Mouse (Mus musculus) neural tube, embryonic 15.5 days (tissue): ENCODE results near the gene Mypop. TPM values are rescaled to one million over a fixed set of nuclear protein-coding genes. Genes with fewer than 3 reads are reported as not detected.

Experiments
- ATAC-seq: fragments of 200-750 bp; cut with Nextera tagmentation; 2 replicates; pipeline ENCODE4 v1.8.0; 2017; ENCODE audit warnings: mild to moderate bottlenecking, moderate TSS enrichment, moderate library complexity; ENCODE audit not compliant: low FRiP score
- H3K27ac ChIP-seq: fragments of 300-500 bp; sonication (generic); replicated peaks from 2 replicates; pipeline ENCODE4 v1.5.1; 2015; ENCODE audit warnings: mild to moderate bottlenecking, inconsistent platforms
- H3K27me3 ChIP-seq: fragments of 300-500 bp; sonication (generic); replicated peaks from 2 replicates; pipeline ENCODE4 v1.6.1; 2015; ENCODE audit warnings: inconsistent platforms
- H3K36me3 ChIP-seq: fragments of 300-500 bp; sonication (generic); 2 replicates; pipeline ENCODE4 v1.6.1; 2015; ENCODE audit warnings: inconsistent platforms
- H3K4me1 ChIP-seq: fragments of 300-500 bp; sonication (generic); 2 replicates; pipeline ENCODE4 v1.6.1; 2015; ENCODE audit warnings: inconsistent platforms
- H3K4me2 ChIP-seq: fragments of 300-500 bp; sonication (generic); 2 replicates; pipeline ENCODE4 v1.6.1; 2015; ENCODE audit warnings: inconsistent platforms, mild to moderate bottlenecking, moderate library complexity
- H3K4me3 ChIP-seq: fragments of 300-500 bp; sonication (generic); replicated peaks from 2 replicates; pipeline ENCODE4 v1.5.1; 2015; ENCODE audit warnings: mild to moderate bottlenecking, inconsistent platforms
- H3K9ac ChIP-seq: fragments of 300-500 bp; sonication (generic); replicated peaks from 2 replicates; pipeline ENCODE4 v1.6.1; 2015; ENCODE audit warnings: mild to moderate bottlenecking, inconsistent platforms
- H3K9me3 ChIP-seq: fragments of 300-500 bp; sonication (generic); replicated peaks from 2 replicates; pipeline ENCODE4 v1.6.1; 2016; ENCODE audit warnings: inconsistent platforms
- WGBS: fragments of 180-500 bp; shearing (Covaris S2); methylation state at CpG from one replicate; pipeline ENCODE4 v1.1.7; 2015; ENCODE audit warnings: mixed read lengths; 5-methylcytosine and 5-hydroxymethylcytosine counted together
- polyA plus RNA-seq: library from polyadenylated mRNA; unstranded; fragments of >200 nt; fragmentation: Nextera tagmentation; extraction: Ambion mirVana; gene quantifications from 2 replicates; pipeline ENCODE4 v1.2.1, GENCODE M21; 2015

Mypop gene
- polyA plus RNA-seq, 1 experiment from 2014 or later: 8.0 TPM

DNA sequence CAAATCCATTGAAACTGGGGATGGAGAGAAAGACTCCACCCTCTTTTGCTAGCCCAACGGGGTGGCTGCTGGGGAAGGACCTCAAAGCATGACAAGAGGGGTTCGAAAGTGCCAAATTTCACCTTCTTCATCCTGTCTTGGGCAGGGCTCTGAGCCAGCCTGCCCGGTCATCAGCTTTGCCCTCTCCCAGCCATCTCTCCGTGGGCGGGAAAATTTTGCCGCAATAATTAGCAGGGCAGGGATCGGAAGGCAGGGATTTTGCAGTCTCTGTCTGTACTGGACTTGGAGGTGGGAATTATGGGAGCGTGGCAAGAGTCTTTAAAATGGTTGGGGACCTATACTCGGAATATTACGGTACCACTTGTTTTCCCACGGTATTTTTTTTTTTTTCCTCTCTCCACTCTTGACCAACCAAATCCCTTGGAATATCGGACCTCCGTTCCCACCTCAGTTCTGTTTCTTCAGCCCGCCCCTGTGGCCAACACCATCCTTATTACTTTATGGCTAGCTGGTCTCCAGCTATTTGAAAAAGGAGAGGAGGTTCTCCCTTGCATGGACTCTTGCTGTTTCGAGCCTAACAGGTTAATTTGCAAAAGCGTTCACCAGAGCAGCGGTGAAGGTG lies 28.8 kb upstream of the Mypop start:
- no peak overlapping the region for H3K27ac ChIP-seq
- no peaks in the 10 kb centered on the region for H3K27me3 ChIP-seq
- ATAC-seq: no peak
- no peak overlapping the region for H3K9ac ChIP-seq
- peak overlapping the region; percentile 4; the same call in 1 of the 2 replicates for H3K4me3 ChIP-seq
- H3K4me1 ChIP-seq: peaks cover 51% of the 10 kb centered on the region
- H3K36me3 ChIP-seq: 0 out of 2 replicates have a peak, but pooled peaks cover 3% of the 10 kb centered on the region
- no peaks in the 10 kb centered on the region for H3K9me3 ChIP-seq
- H3K4me2 ChIP-seq: peak overlapping the region; percentile 39
- 5% methylated on average over 17 of the region's 17 CpGs for WGBS

DNA sequence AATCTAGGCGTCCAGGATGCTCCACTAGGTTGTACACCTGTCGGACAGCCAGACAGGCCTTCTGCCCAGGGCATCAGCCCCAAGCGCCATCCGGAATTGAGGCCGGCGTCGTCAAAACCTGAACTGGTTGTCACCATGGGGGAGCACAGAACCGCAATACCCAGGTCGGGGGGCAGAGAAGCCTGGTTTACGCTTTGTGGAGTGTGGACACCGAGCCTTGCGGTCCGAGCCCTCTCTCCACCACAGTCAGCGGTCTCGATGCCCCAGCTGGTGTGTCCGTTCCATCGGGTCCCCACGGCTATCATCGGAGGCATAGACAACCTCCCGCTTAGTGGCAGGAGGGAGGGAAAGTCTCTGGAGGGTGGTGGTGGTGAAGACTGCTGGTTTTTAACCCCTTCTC lies 28.2 kb upstream of the Mypop start:
- peak overlapping the region; percentile 39 for H3K4me2 ChIP-seq
- peak overlapping the region; percentile 4; the same call in 1 of the 2 replicates for H3K4me3 ChIP-seq
- 0 out of 2 replicates have a peak, but pooled peaks cover 3% of the 10 kb centered on the region for H3K36me3 ChIP-seq
- 6% methylated on average over 20 of the region's 20 CpGs for WGBS
- H3K9me3 ChIP-seq: no peaks in the 10 kb centered on the region
- peaks cover 46% of the 10 kb centered on the region for H3K4me1 ChIP-seq
- no peak for ATAC-seq
- no peaks in the 10 kb centered on the region for H3K27me3 ChIP-seq
- H3K9ac ChIP-seq: no peak overlapping the region
- no peak overlapping the region for H3K27ac ChIP-seq

DNA sequence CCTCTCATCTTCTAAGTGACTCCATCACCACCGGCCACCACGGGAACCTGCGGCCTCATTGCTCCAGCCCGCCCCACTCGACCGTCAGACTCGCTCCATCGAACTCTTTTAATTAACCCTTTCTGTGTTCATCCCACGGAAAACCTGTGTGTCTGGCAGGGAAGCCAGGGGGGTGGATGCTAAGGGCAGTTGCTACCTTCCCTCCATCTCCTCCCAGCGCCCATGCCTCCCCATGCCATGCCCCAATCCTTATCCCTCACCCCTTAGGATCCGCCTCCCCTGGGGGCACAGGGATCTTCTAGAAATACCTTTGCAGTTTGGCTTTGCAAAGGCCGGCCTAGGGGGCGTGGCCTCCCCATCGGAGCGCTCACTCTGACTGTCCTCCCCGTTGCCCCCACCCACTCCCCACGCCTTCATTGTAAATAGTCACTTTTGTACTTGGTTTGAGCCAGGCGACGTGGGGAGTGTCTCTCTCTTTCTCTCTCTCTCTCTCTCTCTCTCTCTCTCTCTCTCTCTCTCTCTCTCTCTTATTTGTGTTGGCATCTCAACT lies 27.7 kb upstream of the Mypop start:
- no peak for ATAC-seq
- peaks cover 40% of the 10 kb centered on the region for H3K4me1 ChIP-seq

DNA sequence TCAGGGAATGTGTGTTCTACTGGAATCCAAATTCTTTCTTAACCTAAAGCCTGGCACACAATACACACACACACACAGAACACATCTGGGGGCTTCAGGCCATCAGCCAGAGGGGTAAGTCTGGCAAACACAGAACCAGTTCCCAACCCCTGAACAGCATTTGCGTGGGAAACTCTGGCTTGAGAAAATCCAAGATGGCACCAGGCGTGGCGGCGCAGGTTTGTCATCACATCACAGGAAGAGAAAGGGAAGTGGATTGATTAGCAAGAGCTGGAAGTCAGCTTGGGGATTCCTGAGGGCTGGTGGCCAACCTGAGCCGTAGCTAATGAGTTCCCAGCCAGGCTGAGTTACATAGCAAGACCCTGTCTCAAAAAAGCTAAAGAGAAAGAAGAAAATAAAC lies 25.7 kb upstream of the Mypop start:
- Histone ChIP-seq H3K9me3 (no peaks in the 10 kb centered on the region), H3K4me3 (no peak overlapping the region), H3K36me3 (no peaks in the 10 kb centered on the region), H3K27me3 (no peaks in the 10 kb centered on the region), H3K9ac (no peak overlapping the region), H3K4me1 (peaks cover 31% of the 10 kb centered on the region), H3K4me2 (no peak overlapping the region), H3K27ac (no peak overlapping the region)
- ATAC-seq: no peak
- WGBS: 79% methylated on average over 5 of the region's 5 CpGs

More for the DNA sequence above, 27.7 kb upstream of the Mypop start:
- H3K27me3 ChIP-seq: no peaks in the 10 kb centered on the region
- H3K9ac ChIP-seq: no peak overlapping the region
- H3K27ac ChIP-seq: no peak overlapping the region
- WGBS: 10% methylated on average over 17 of the region's 19 CpGs
- no peaks in the 10 kb centered on the region for H3K9me3 ChIP-seq
- H3K4me3 ChIP-seq: no peak overlapping the region
- H3K36me3 ChIP-seq: 0 out of 2 replicates have a peak, but pooled peaks cover 2% of the 10 kb centered on the region
- H3K4me2 ChIP-seq: peak overlapping the region; percentile 39; the same call in 1 of the 2 replicates

DNA sequence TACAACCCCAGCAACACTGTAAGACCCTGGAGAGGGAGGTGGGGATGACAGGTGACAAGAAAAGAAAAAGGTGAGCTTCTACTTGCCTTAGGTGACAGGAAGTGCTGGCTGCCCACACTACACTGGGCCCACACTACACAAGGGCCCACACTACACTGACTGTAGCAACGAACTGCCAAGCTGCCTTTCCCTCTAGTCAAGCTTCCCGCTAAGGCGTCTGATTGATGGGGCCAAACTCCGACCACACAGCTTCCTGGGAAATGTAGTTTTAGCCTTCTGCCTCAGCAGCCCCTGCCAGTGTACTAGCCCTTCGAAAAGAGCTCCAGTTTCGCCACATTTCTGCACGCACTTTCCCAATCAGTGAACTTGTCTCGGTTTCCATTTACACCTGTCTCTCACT lies 23.4 kb upstream of the Mypop start:
- H3K9ac ChIP-seq: no peak overlapping the region
- H3K27ac ChIP-seq: no peak overlapping the region
- no peaks in the 10 kb centered on the region for H3K27me3 ChIP-seq
- ATAC-seq: 0 out of 2 replicates have a peak, but pooled peaks have one; percentile 37
- no peaks in the 10 kb centered on the region for H3K36me3 ChIP-seq
- peaks cover 14% of the 10 kb centered on the region for H3K4me1 ChIP-seq
- no peak overlapping the region for H3K4me2 ChIP-seq
- 14% methylated on average over 8 of the region's 8 CpGs for WGBS
- H3K9me3 ChIP-seq: no peaks in the 10 kb centered on the region
- H3K4me3 ChIP-seq: no peak overlapping the region

DNA sequence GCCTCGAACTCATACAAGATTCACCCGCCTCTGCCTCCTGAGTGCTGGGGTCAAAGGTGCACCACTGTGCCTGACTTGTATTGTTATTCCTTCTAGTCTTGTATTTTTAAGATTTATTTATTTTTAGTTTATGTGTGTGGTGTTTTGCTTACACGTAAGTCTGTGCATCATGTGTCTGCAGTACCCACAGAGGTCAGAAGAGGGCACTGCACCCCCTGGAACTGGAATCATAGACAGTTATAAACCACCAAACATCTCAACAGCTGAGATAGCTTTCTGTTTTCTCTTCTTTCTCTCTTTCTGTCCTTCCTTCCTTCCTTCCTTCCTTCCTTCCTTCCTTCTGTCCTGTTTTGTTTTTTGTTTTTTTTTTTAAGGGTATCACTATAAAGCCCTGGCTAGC lies 20.1 kb upstream of the Mypop start:
- 87% methylated on average over 3 of the region's 3 CpGs for WGBS

DNA sequence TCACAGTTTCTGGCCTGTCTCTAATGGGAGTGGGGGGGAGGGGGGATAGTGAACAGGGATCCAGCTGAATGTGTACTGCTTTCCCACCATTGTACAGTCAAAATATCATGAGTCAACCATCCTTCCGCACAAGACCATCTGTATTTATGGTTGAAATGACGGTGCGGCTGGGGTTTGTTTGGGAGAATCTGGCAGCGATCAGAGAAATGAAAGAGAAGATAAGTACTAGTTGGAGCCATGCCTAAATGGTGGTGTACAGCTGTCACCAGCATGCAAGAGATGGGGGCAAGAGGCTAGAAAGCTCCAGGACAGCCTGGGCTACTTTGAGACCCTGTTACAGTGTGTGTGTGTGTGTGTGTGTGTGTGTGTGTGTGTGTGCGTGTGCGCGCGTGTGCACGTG lies 12.7 kb upstream of the Mypop start:
- 93% methylated on average over 9 of the region's 9 CpGs for WGBS
- H3K27ac ChIP-seq: no peak overlapping the region
- H3K27me3 ChIP-seq: no peaks in the 10 kb centered on the region
- H3K4me2 ChIP-seq: no peak overlapping the region
- no peaks in the 10 kb centered on the region for H3K9me3 ChIP-seq
- no peaks in the 10 kb centered on the region for H3K4me1 ChIP-seq
- no peaks in the 10 kb centered on the region for H3K36me3 ChIP-seq
- no peak overlapping the region for H3K4me3 ChIP-seq
- H3K9ac ChIP-seq: no peak overlapping the region
- no peak for ATAC-seq

More for the DNA sequence above, 20.1 kb upstream of the Mypop start:
- no peak overlapping the region for H3K4me3 ChIP-seq
- ATAC-seq: no peak
- H3K9me3 ChIP-seq: no peaks in the 10 kb centered on the region
- no peaks in the 10 kb centered on the region for H3K27me3 ChIP-seq
- no peaks in the 10 kb centered on the region for H3K36me3 ChIP-seq
- H3K27ac ChIP-seq: no peak overlapping the region
- H3K4me1 ChIP-seq: no peaks in the 10 kb centered on the region
- no peak overlapping the region for H3K4me2 ChIP-seq
- no peak overlapping the region for H3K9ac ChIP-seq

DNA sequence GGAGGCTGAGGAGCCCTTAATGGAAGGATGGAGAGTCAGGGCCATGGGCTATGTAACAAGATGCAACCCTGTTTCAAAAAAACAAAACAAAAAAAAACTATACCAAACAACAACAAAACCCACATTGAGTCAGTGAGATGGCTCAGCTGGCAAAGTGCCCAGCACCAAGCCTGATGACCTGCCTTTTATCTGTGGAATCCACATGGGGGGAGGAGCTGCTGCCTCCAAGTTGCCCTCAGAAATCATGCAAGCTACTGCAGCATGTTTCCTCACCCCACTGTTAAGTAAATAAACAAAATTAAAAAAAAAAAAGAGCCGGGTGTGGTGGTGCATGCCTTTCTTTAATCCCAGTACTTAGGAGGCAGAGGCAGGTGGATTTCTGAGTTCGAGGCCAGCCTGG lies 4.5 kb upstream of the Mypop start:
- H3K4me2 ChIP-seq: no peak overlapping the region
- no peaks in the 10 kb centered on the region for H3K27me3 ChIP-seq
- no peaks in the 10 kb centered on the region for H3K9me3 ChIP-seq
- H3K9ac ChIP-seq: no peak overlapping the region
- ATAC-seq: no peak
- 84% methylated on average over 2 of the region's 2 CpGs for WGBS
- H3K27ac ChIP-seq: no peak overlapping the region
- peaks cover 8% of the 10 kb centered on the region for H3K4me1 ChIP-seq
- no peaks in the 10 kb centered on the region for H3K36me3 ChIP-seq
- H3K4me3 ChIP-seq: no peak overlapping the region

DNA sequence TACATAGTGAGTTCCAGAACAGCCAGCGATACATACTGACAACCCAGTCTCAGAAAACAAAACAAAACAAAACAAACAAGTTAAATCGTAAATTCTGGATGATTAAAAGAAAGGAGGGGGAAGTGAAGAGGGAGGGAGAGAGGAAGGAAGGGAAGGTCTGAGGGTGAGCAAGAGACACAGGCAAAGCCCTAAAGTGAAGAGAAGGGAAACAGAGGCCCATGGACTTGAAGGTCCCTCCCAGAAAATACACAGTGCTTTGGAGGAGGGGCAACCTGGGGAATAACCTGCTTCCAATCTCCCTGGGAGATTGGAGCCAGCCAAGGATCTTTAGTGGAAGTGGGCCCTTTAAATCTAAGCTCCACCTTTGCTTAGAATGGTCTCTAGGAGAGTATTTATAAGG lies 3.9 kb upstream of the Mypop start, which contains the start of gene Nanos2:
TSS of gene Nanos2 (plus strand) at position 301 of the 400 bp plus-strand sequence.
- Histone ChIP-seq H3K4me1 (peaks cover 14% of the 10 kb centered on the region), H3K9ac (no peak within 1 kb of the TSS), H3K27me3 (no peaks in the 10 kb centered on the region), H3K27ac (no peak within 1 kb of the TSS), H3K4me2 (no peak within 1 kb of the TSS), H3K9me3 (no peaks in the 10 kb centered on the region), H3K4me3 (no peak within 1 kb of the TSS), H3K36me3 (no peaks in the 10 kb centered on the region)
- WGBS: 54% methylated on average over 2 of the region's 2 CpGs
- ATAC-seq: no peak

DNA sequence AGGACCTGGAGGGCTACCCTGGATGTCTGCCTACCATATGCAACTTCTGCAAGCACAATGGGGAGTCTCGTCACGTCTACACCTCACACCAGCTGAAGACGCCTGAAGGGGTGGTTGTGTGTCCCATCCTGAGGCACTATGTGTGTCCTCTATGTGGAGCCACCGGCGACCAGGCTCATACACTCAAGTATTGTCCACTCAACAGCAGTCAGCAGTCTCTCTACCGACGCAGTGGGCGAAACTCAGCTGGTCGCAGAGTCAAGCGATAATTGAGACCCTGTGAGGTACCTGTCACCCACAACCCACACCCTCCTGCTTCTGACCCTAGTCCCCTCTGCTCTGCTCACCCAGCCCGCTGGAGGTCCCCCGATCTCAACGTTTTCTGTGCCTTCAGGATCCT lies 3.3 kb upstream of the Mypop start:
- Histone ChIP-seq H3K36me3 (no peaks in the 10 kb centered on the region), H3K9ac (no peak overlapping the region), H3K4me3 (no peak overlapping the region), H3K9me3 (no peaks in the 10 kb centered on the region), H3K4me2 (no peak overlapping the region), H3K27me3 (no peaks in the 10 kb centered on the region), H3K4me1 (peaks cover 21% of the 10 kb centered on the region), H3K27ac (no peak overlapping the region)
- no peak for ATAC-seq
- 77% methylated on average over 13 of the region's 13 CpGs for WGBS

DNA sequence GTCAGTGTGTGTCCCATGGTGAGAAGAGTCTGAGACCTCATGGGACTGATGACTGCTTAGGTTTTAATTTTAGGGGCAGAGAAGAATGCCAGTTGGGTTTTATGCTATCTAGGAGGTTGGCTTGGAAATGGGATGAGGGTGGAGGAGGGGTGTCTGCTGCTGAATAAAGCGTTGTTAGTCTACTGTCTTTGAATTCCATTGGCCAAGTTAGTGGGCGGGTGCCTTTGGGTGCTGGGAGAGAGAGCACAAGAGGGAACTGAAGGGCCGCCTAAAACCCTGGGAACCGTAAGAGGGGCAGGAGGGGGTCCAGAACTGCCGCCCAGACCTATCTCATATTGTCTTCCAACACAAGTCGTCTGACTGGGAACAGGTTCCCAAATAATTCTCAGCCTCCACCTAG lies 2.3 kb upstream of the Mypop start:
- 80% methylated on average over 6 of the region's 6 CpGs for WGBS
- H3K4me1 ChIP-seq: peaks cover 31% of the 10 kb centered on the region
- no peak for ATAC-seq

DNA sequence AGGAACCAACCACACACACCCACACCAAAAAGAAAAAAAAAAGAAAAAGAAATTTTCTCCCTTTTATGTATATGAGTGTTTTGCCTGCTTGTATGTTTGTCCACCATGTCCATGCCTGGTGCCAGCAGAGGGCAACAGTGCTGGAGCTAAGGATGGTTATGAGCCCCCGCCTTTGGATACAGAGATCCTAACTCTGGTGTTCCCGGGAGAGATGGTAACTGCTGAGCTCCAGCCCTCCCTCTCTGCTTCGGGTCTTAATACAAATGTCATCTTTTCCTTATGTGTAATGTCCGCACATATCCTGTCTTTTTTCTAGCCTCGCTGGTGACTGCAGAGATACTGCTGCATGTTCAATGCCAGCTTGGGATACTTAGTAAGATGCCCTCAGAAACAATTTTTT lies 1.1 kb upstream of the Mypop start:
- peaks cover 43% of the 10 kb centered on the region for H3K4me1 ChIP-seq
- peak; percentile 33; the same call in 1 of the 2 replicates for ATAC-seq
- 5% methylated on average over 5 of the region's 5 CpGs for WGBS
- peak overlapping the region; percentile 84 for H3K4me2 ChIP-seq
- peak overlapping the region; percentile 97 for H3K27ac ChIP-seq
- H3K9me3 ChIP-seq: no peaks in the 10 kb centered on the region
- no peaks in the 10 kb centered on the region; the same call in 1 of the 2 replicates for H3K36me3 ChIP-seq
- H3K9ac ChIP-seq: peak overlapping the region; percentile 53
- peaks cover 6% of the 10 kb centered on the region; the same call in 1 of the 2 replicates for H3K27me3 ChIP-seq
- peak overlapping the region; percentile 60 for H3K4me3 ChIP-seq

More for the DNA sequence above, 2.3 kb upstream of the Mypop start:
- H3K4me3 ChIP-seq: no peak overlapping the region
- H3K36me3 ChIP-seq: no peaks in the 10 kb centered on the region
- peaks cover 6% of the 10 kb centered on the region; the same call in 1 of the 2 replicates for H3K27me3 ChIP-seq
- H3K27ac ChIP-seq: no peak overlapping the region
- no peaks in the 10 kb centered on the region for H3K9me3 ChIP-seq
- no peak overlapping the region for H3K9ac ChIP-seq
- no peak overlapping the region for H3K4me2 ChIP-seq
